Mouse (Mus musculus) layer of hippocampus, postnatal 36 days (tissue): ENCODE results near the gene Gm47189. TPM values are rescaled to one million over a fixed set of nuclear protein-coding genes. Genes with fewer than 3 reads are reported as not detected.
A peak's percentile ranks its signal among the peaks of the same experiment; 100 is the strongest.
"Not testable (repeated sequence)": the region's sequence is repeated elsewhere in the genome, so short reads cannot be mapped to it uniquely, and the experiment has no call there.

Experiments
- DNase-seq, 2 experiments: peaks; one replicate each; pipeline ENCODE4 v3.0.0; 2022
- total RNA-seq, 2 experiments: library from RNA; stranded (reverse); gene quantifications; 2 replicates each; pipeline ENCODE4 v1.2.3; 2021

Gm47189 gene
- not detected for total RNA-seq

GRCm38 (mm10) chr14:41772341-41772740 is at the start of gene Gm47189:
Gm47189 (minus strand) TSS chr14:41772441.
- DNase-seq, result not testable (repeated sequence)

GRCm38 (mm10) chr14:41755931-41756330 is 16.3 kb downstream of the Gm47189 start:
- DNase-seq, result peak in 1 of 2 experiments; percentile 0

GRCm38 (mm10) chr14:41750514-41750913 is 21.7 kb downstream of the Gm47189 start, which contains the start of gene Gm7929:
Gm7929 (minus strand) TSS chr14:41750614.
- not testable (repeated sequence) for DNase-seq

GRCm38 (mm10) chr14:41723437-41723836 is 48.8 kb downstream of the Gm47189 start:
- DNase-seq, result not testable (repeated sequence)

GRCm38 (mm10) chr14:41717180-41717579 is 55.1 kb downstream of the Gm47189 start:
- not testable (repeated sequence) for DNase-seq

Other genes starting within 250 kb of the Gm47189 start
- gene Gm7970, start 216.9 kb downstream of the Gm47189 start, total RNA-seq, result not detected
- gene 1700049E17Rik2, start 199.2 kb downstream of the Gm47189 start, total RNA-seq, result not detected
- not detected for gene Gm3072, start 147.8 kb downstream of the Gm47189 start, total RNA-seq
- gene Gm3676, start 126.0 kb downstream of the Gm47189 start, total RNA-seq, result not detected
- not detected for gene Gm8068, start 70.6 kb downstream of the Gm47189 start, total RNA-seq
- gene Gm7929, start 21.8 kb downstream of the Gm47189 start, total RNA-seq, result not detected
- not detected for gene Gm7980, start 134.8 kb upstream of the Gm47189 start, total RNA-seq
- gene 1700049E17Rik1, start 152.5 kb upstream of the Gm47189 start, total RNA-seq, result not detected
- not detected for gene 1700024B05Rik, start 171.6 kb upstream of the Gm47189 start, total RNA-seq
- not detected for gene Gm6401, start 195.5 kb upstream of the Gm47189 start, total RNA-seq
- gene Gm3543, start 210.9 kb upstream of the Gm47189 start, total RNA-seq, result 1 to 10 TPM in 1 of 2 experiments, under 1 TPM in 1; 0.87 to 1.2 TPM